Mouse (Mus musculus) gastrocnemius, postnatal 36 days (tissue): ENCODE data around the gene Foxn3. TPM values are rescaled to one million over a fixed set of nuclear protein-coding genes. Genes with fewer than 3 reads are reported as not detected.

Source experiments
- DNase-seq, 2 experiments: peaks; one replicate each; pipeline ENCODE4 v3.0.0; 2022
- intact Hi-C: fragments of 180-260 bp; cut with DNase I; formaldehyde crosslinking; loops from one replicate; pipeline ENCODE4 v1.15.1; 2025
- total RNA-seq, 2 experiments: library from RNA; stranded (reverse); gene quantifications; 2 replicates each; pipeline ENCODE4 v1.2.3; 2021

The Foxn3 gene
- total RNA-seq, 2 experiments from 2014 or later = 164 to 192 TPM

DNA sequence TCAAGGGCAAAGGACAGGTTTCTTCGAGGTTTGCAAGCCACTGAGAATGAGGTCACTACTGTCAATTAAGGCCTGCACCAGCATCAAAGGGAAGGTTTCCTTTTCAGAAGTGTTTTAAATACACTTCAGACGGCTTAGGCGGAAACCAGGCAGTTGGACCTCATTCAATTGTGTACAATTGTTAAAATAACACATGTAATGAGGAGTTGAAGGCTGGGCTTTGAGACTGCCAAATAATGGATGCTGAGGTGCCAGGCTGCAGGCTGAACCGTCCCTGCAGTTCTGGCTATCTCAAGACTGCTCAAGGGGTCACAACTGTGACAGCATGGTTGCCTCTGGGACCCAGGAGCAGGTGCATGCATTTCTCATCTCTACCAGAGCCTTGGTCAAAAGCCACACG lies 89.2 kb downstream of the Foxn3 start:
- no peak for DNase-seq
- intact Hi-C loops = no loop called here

DNA sequence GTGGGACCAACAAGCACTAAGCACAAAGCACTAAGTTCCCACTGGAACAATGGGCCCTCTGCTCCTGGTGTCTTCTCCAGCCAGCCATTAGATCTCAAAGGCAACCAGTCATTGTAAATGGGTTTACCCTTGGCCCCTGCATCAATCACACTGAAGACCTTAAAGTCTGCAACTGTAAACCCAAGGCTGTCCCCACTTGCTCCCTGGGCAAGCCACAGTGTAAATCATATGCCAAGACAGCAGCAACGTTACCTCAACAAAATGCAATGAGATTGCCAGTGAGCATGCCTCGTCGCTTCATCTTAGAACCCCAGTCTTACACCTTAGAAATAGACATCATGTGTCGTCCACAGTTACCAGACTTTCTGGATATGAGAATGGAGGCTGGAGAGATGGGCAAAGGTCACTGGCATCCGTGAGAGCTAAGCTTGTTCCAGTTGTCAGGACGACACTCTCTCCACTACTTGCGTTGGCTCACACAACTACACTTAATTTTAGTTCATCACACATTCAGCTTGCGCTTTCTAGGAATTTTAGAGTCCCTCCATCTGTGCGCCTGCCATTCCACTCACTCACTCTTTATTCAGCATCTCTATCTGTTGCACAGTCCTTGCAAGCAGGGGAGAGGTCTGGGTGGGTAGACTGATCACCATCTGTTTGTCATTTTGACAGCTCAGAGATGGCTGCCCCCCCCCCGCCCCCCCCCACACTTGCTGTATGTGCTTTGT lies 89.8 kb downstream of the Foxn3 start:
- no peak for DNase-seq
- intact Hi-C loops = no loop called here

DNA sequence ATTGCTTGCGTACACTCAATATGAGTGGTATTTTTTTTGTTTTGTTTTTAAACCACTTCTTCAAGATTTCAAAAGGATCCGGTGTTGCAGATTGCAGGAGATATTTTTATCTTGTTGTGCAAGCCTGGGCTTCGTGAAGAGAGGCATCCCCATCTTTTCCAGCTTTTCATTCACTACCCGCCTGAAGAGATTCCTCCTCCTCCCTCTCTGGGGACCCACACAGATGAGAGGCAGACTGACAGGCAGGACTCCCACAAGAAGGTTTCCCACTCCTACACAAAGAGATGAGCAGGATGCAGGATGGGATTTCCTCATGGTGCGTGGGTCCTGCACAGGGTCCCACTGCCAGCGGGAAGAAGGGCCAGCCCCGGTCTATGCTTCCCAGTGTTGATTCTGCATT lies 92.0 kb downstream of the Foxn3 start:
- intact Hi-C loops = no loop called here
- no peak for DNase-seq

DNA sequence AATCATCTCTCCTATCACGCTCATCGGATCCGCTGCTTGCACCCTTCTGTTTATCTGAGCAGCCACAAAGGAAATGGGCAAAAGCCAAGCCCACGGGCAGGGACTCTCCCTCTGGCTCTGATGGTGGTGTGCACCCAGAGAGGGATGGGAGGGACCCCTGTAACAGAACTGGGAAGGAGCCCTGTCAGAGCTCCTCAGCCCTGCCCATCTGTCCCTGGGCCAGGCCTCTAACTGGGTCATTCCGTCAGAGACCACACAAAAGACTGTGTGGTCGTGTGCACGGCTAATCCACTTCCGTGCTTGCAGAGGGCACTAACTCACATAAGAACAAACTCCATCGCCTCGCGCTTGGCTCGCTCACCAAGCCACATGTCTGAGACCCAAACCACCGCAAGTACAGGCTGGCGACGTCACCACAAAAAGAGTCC lies 95.5 kb downstream of the Foxn3 start:
- peak; percentile 25 to 45 for DNase-seq
- intact Hi-C loops = no loop called here

DNA sequence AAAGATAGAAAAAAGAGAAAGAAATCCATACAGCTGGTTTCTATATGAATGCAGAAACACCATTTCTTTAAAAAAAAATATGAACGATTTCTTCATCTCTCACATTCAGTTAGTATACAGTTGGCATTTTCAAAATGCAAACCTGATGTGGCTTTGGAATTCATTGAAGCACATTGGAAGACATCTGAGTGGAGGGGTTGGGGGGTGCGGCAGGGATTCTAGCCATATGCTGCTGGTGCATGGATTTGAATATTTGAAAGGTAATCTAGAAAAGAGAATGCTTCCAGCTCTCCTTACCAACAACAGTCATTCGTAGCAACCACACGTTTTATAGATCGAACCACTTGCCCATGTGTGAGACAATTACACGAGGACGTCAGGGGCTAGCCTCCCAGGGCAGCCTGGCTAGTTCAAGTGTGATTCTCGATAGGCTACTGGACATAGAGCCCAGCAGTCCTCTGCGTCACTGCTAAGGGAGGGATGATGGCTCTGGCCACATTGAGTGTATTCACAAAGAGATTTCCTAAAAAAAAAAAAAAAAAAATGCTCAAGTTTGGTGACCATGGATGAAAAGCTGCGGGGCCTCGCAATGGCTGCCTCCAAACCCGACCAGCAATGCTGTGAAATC lies 96.0 kb downstream of the Foxn3 start:
- intact Hi-C loops = no loop called here
- no peak for DNase-seq

DNA sequence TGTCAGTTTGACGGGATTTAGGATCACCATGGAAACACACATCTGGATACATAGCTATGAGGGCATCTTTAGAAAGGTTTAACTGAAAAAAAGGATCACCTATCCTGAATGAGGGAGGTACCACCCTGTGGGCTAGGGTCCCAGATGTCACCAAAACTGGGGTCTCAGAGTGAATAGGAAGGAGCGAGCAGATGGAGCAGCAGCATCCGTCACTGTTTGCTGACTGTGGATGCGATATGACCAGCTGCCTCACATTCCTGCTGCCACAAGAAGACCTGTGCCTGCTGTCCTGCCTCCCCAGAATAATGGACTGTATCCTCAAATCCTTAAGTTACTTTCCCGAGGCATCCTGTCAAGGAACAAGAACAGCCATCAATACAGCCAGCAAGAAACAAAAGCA lies 97.0 kb downstream of the Foxn3 start:
- intact Hi-C loops = no loop called here
- no peak for DNase-seq

DNA sequence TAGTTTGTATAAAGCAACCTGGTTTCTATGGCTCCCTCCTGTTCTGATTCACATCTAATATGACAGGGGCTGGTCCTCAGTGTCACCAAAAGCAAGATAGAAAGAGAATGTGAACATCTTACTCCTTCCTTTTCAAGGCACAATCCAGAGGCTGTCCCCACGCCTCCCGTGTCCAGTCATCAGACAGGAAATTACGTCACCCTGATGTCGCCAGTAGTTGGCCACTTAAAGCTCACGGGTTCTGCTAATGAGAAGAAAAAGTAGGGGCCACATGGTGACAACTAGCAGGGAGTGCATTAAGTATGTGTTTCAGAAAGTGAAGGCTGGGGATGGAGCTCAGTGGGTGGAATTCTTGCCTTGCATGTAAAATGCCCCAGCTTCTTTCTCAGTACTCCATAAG lies 99.1 kb downstream of the Foxn3 start:
- DNase-seq = no peak

DNA sequence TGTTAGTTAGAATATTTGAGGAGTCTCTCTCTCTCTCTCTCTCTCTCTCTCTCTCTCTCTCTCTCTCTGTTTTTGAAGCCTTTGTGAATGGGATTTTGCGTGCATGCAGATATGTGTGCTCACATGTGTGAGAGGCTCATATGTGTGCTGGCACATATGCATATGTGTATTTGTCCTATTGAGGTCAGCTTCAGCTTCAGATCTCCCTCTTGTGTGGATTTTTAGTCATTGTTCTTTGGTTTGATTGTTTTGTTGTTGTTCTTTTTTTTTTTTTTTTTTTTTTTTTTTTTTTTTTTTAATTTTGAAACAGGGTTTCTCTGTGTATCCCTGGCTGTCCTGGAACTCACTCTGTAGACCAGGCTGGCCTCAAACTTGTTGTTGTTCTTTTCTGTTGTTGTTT lies 100.5 kb downstream of the Foxn3 start:
- no peak for DNase-seq
- intact Hi-C loops = no loop called here

More for the DNA sequence above, 99.1 kb downstream of the Foxn3 start:
- intact Hi-C loops = no loop called here

DNA sequence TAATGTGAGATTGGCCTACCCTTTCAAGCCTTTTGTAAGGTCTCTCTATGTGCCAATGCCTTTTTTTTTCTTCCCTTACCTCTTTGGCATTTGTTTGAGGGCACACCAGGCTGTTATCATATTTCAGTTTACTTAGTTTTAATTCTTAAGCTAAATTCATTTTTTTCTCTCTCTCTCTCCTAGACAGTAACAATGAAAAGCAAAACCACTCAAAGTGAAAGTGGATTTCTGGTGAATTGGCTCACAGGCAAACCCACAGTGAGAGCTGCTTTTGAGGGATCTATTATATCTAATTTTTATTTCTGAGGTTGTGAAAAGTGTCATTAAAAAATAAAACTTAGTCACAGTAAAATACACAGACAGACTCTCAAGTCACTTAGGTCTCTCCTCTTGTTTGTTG lies 101.1 kb downstream of the Foxn3 start:
- DNase-seq = no peak
- intact Hi-C loops = no loop called here

DNA sequence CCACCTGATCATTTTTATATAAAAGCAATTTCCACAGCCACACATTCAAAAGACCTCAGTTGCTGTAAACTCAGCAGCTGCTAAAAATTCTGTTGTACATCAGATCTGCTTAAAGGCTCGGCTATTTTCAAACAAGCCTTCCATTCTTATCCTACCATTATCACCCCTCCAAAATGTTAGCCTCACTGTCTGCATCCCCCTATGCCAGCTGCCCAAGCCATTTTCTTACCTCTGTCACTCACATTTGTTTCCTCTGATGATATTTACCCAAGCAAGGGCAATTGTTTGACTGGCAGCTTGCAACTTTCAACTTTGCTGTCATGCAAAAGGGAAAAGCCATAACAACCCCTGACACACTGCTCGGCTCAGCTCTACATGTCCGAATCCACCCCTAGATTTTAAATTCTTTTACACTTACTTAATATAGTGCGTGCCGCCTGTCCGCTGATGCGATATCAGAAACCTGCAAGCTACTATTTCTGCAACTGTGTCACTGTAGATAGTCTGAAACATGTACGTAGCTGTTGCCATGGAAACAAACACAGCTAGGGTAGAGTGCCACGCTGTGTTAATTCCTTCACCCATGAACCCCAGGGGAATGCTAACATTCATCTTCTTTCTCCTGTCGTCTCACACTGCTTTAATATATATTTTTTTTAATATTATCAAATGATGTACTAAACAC lies 105.7 kb downstream of the Foxn3 start:
- intact Hi-C loops = no loop called here
- no peak for DNase-seq

DNA sequence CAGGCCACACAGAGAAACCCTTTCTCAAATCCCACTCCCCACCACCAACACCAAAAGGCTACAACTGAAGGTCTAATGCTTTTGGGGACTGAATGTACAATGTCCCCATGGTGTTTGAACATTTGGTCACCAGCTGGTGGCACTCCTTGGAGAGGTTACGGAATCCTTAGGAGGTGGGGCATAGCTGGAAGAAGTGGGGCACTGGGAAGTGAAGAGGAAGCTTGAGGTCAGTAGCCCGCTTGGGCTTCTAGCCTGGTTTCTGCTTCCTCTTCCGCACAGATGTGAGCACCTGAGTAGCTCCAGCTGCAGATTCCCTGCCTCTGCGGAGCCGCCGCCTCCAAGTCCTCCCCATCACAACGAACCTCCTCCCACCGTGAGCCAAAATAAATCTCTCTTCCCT lies 107.8 kb downstream of the Foxn3 start:
- intact Hi-C loops = no loop called here
- no peak for DNase-seq

DNA sequence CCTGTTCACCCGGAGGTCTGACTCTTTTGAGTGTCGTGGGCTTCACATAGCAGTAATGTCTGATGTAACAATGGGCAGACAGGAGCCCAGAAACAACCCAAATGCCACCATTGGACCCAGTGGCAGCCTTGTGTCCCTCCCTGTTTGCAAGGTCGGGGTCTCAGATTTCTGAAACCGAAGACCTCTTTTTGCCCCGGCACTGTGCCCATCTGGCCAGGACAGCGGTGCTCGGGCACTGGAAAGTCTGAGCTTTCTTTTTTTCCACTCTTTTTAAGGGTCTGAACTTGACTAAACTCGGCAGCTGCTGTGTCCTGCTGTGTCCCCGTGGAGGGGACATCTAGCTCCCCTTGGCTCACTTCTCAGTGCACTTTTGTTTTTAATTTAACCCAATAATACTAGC lies 109.0 kb downstream of the Foxn3 start:
- DNase-seq = peak in 1 of 2 experiments; percentile 39
- intact Hi-C loops = no loop called here

DNA sequence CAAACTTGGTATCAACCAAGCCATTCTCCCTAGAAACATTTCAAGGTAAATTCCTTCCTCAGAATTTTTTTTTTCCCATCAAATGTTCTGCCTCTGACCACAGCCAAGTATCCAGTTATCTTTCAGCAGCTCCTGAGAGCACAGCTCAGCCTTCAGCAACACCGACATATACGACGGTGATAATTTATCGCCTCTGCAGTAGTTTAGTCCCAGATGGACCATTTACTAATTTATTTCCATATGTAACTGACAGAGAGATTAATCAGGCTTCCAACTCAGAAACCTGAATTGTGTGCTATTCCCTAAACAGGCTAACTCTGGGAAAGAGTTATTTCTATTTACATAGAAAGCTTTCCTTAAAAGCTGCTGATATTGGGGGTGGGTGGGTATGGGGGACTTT lies 109.6 kb downstream of the Foxn3 start:
- intact Hi-C loops = no loop called here
- no peak for DNase-seq

DNA sequence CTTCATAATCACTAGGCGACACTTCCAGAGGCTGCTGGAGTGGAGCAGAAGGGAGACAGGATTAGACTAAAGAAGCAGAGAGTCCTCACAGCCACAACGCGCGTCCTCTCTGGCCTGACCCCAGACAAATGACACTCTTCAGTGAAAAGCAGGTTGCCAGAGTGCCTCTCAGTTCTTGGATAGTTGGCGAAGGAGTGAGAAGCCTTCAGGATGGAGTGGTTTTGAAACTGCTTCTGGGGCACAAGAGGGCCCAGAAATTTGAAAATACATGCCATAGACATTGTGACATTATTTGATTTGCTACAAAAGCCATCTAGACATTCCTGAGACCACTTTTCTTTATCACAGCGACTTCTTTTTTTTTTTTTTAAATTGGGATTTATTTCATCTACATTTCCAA lies 113.3 kb downstream of the Foxn3 start:
- DNase-seq = no peak
- intact Hi-C loops = no loop called here

DNA sequence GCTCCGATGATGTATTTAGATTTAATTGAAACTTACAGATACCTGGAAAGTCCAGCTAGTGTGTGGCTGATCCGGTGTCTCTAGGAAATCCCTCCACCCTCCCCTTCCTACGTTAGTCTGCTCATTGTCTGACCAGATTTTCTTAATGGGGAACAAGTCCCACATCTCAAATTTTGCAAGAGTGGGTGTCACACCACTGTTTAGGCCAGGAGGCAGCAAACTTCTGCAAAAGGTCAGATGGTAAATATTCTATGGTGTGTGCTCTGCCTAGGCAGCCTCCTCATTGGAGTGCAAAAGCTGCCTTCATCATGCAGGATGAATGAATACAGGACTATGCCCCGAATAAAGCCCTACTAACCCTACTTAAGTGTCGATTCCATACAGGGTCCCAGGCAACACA lies 115.6 kb downstream of the Foxn3 start:
- DNase-seq = no peak
- intact Hi-C loops = no loop called here

DNA sequence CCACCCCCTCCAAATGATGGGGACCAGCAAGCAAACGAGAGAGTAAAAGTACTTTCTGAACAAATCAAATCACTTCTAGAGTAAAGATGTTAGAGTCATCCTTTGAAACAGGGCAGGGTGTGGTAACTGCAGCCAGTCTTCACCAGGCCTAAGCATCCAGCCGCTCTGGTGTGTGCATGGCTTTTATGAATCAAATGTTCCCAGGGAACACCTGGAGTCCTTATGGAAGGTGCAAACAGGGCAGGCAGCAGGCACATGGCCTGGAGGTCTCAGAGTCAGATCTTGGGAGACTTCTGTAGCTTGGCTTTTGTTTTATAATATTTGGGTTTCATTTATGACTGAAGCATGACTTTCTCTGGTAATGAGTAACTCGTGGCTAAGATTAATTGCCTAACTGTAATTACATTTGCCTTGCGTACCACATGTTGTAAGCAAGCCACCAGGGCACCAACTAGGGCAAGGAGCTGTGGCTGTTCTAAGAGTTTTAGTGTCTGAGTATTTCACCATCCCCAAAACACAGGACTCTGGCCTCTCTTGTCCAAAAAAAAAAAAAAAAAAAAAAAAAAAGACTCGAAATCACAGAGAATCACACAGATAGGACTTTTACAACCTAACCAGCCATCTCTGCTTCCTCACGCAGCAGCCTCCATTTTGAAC lies 118.2 kb downstream of the Foxn3 start:
- no peak for DNase-seq
- intact Hi-C loops = no loop called here

DNA sequence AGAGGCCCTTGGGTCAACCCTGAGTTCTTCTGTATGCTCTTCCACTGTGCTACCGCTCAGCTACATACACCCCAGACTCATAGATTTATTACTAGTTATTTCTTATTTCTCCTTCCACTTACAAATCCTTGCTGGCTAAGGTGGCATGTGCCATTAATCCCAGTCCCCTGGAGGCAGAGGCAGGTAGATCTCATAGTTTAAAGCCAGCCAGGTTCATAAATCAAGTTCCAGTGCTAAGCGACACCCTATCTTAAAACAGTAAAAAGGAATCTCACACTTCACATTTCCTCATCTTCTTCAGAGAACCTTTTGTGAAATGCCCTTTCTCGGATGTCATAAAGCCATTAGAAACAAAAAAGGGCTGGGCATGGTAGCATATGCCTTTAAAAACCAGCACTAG lies 120.6 kb downstream of the Foxn3 start:
- intact Hi-C loops = no loop called here
- no peak for DNase-seq

DNA sequence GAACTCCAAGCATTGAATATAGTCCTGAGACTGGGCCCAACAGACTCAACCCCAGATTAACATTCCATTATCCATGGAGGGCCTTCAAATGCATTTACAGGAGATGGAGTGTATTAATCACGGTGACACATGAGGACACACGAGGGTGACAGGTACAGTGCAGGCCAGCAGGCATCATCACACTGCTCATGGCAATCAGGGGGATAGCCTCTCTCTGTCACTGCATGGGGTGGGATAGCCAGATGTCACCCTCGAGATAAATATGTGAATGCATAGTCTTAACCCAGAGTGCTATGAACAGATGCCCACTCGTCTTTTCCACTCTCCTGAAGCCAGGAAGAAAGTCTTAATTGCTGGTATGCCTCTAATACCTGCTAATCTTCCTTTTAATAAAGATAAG lies 122.4 kb downstream of the Foxn3 start:
- no peak for DNase-seq
- intact Hi-C loops = no loop called here

DNA sequence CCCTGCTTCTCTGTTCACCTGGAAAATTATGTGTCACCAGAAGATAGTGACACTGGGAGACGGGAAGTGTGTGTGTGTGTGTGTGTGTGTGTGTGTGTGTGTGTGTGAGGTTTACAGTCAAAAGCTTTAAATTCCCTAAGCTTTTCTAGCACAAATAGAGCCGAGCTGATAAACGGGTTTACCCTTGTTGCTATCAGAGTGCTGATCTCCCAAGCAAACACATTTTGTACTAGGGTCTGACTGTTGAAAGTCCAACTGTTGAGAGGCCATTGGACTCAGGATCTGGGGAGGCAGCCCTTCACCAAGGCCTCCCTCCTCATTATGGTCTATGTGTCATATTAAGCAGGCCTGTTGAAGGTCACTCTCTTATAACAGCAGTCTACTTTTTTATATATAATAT lies 123.4 kb downstream of the Foxn3 start:
- intact Hi-C loops = no loop called here
- no peak for DNase-seq

DNA sequence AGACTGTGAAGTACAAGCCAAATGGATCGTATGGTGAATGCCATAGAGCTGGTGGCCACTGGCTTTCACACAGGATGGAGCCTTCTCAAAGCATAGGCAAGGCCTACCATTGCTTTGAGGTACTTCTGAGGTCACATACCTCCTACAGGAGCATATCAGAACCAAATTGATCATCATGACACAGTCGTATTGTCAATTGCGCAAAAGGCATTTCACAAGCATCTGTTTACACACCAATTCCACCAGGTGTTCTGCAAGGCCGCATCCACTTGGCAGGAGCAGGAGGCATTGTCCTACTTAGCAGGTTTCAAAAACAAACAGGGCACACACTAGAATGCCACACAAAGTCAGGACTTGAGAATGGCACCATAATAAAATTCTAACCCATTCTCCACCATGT lies 128.2 kb downstream of the Foxn3 start:
- no peak for DNase-seq
- intact Hi-C loops = no loop called here

DNA sequence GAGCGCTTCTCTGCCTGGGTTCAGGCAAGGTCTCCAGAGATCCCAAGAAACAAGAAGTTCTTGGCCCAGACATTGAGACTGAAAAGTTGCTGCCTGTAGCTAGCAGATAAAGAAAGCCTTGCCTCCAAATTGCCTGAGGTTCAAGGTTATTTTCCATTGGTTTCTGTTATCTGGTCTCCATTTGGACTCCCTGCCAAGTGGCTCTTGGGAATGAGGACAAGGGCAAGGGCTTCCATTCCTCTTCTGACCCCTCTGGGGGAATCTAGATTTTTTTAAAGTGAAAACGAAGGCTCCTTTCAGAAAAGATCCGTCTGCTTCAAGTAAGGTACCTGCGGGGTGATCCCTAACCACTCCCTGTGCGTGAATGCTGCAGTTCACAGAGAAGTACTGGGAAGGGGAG lies 130.0 kb downstream of the Foxn3 start:
- intact Hi-C loops = no loop called here
- no peak for DNase-seq

DNA sequence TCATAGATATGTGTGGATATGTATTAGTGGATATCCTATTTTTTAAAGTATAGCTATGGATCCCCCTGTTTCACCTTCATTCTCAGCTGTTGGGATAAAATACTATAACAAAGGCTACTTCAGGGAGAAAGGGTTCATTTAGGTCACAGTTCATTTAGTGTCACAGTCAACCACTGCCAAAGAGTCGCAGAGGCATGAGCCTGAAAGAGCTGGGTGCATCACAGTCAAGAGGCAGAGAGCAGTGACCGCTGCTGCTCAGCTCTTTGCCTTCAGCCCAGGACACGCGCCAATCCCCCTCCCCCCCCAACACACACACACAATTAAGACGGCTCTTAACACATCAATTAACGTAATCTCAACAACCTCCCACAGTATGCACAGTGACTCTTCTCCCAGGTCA lies 131.8 kb downstream of the Foxn3 start:
- DNase-seq = no peak
- intact Hi-C loops = no loop called here
